Mouse (Mus musculus) 3134 (cell line): ENCODE results near the gene Dicer1.

Experiments used
- DNase-seq: peaks from one replicate; pipeline ENCODE4 v3.0.0-alpha.2; 2011; ENCODE audit warnings: low spot score; ENCODE audit not compliant: insufficient read length; ENCODE audit errors: extremely low read depth

Dicer1 gene

GRCm38 (mm10) chr12:104679121-104679818, 72.5 kb downstream of the Dicer1 start:
- DNase-seq: no peak

GRCm38 (mm10) chr12:104678462-104678861, 73.3 kb downstream of the Dicer1 start:
- DNase-seq: no peak

GRCm38 (mm10) chr12:104677371-104677924, 74.3 kb downstream of the Dicer1 start:
- DNase-seq: no peak

GRCm38 (mm10) chr12:104676535-104677370, 75.0 kb downstream of the Dicer1 start:
- no peak for DNase-seq

DNA sequence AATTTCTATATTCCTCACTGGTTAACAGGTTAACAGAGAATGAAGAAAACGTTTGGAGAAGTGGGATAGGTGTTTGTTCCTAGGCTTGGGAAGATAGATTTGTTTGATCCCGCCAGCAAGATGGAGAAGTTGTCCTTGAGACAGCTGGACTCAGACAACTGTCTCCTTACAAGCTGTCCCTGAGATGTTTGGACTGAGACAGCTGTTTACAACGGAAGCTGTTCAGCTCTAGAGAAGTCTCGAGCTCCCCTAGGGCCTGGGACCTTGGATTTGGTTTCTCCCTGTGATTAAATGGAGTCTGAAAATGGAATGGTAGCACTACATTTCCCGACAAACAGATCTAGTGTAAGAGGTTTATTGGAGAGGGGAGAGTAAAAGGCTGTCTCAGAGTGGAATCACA, 78.8 kb downstream of the Dicer1 start:
- no peak for DNase-seq

- DNase-seq: no peak
Observed at GRCm38 (mm10) chr12:104672406-104672805, 79.3 kb downstream of the Dicer1 start.

- DNase-seq: no peak
Observed at GRCm38 (mm10) chr12:104667846-104668245, 83.9 kb downstream of the Dicer1 start.

DNA sequence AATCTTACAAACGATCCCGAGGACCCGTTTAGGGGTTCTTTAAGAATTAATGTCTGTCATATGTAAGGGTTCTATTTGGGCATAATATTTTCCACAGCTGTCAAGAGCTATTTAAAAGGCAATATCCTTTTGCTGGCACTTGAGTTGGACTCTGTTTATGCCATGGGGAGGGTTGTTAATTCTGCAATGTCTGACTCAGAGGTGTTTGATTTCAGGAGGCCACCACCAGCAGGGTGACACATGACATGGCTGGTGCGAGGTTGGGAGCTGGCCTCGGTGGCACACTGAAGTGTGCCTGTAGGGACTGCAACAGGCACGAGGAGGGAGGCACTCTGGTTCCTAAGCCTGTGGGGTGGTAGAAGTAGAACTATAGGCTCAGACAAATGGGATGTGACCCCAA, 85.8 kb downstream of the Dicer1 start:
- no peak for DNase-seq

- DNase-seq: no peak
Observed at GRCm38 (mm10) chr12:104665521-104665920, 86.2 kb downstream of the Dicer1 start.

DNA sequence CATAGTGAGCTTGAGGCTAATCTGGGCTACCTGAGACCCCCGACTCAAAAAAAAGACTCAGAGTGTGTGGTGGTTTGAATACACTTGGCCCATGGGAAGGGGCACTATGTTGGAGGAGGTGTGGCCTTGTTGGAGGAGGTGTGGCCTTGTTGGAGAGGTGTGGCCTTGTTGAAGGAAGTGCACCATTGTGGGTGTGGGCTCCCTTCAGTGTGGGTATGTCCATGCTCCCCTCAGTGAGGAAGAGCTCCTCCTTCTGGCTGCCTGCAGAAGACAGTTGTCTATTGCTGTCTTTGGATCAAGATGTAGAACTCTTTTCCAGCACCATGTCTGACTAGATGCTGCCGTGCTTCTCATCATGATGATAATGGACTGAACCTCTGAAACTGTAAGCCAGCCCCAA, 95.6 kb downstream of the Dicer1 start:
- DNase-seq: no peak

DNA sequence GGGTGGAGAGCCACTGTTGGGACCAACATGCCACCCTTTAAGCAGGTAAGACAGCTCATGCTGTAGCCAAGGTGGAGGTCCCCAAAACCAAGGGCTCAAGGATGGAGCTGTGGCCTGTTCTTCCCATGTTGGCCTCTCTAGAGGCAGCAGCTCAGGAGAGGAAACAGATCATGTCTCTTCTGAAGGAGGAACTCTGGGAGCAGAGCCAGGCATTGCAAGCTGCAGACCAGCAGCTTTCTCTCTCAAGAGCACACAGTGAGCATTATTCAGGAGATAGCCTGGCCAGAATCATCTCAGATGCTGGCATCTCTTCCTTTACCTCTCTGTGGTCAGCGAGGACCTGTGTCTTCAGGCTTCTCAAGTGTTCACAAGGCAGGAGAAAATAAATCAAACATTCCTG, 96.7 kb downstream of the Dicer1 start:
- no peak for DNase-seq

DNA sequence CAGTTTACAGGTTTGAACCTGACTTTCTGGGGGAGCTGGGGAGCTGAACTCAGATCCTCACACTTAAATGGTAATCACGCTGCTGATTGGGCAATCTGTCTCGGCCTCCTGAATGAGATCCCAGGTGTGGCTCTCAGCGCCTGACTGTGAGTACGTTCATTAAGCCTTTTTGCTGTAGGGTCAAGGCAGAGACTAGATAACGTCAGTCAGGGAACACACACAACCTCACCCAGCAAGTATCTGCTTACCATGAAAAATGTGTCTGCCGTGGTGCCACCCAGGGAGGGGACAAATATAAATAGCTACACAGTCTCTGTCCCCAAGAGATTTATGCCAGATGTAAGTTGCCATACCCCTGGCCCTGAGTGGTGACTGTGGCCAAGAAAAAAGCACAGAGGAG, 99.7 kb downstream of the Dicer1 start:
- no peak for DNase-seq

- DNase-seq: no peak
Observed at GRCm38 (mm10) chr12:104651269-104651668, 100.5 kb downstream of the Dicer1 start.

DNA sequence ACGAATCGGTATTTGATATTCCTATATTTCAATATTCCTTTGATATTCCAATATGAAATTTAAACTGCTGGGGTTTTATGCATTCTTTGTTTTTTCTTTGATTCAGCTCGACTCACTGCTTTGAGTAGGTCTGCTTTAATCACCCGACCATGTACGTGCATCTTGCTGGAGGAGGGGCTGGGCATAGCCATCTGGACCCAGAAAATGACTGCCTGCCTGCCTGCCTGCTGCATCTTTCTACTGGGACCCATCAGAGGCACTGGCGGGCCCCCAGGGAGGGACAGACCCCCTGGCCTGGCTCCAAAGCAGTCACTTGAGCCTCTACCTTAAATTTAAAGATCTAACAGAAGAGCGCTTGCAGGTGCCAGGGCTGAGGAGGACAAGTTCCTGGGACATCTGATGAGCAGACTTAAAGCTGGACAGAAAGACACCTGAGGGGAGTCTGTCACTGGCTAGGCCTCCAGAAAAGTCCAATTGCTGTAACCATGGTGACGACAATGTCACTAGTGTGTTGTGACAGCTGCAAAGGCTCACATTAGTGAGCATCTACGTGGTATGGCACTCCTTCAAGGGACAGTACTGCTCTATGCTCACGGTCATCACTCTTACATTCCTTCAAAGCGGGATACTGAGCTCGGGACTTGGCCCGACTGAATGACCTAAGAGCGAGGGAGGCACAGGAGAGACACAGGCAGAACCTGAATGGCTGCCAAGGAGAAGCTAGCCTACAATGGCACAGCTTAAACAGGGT, 101.1 kb downstream of the Dicer1 start:
- DNase-seq: no peak

DNA sequence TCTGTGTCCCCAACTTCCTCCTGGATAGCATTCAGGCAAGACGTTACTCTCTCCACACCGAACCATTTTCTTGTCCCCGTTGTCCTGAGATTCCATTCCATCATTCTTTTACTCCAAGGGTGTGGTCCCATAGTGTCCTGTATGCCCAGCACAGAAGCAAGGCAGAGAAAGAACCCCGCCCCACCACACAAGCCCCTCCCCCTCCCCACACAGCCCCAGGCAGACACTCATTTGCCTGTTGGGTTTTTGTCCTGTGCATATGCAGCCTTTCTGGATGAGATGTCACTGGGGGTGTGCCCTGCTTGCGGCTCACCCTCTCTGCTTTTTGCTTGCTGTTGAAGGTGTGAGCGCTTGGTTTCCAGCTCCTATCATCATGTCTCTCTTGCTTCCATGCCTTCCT, 103.4 kb downstream of the Dicer1 start:
- DNase-seq: no peak

DNA sequence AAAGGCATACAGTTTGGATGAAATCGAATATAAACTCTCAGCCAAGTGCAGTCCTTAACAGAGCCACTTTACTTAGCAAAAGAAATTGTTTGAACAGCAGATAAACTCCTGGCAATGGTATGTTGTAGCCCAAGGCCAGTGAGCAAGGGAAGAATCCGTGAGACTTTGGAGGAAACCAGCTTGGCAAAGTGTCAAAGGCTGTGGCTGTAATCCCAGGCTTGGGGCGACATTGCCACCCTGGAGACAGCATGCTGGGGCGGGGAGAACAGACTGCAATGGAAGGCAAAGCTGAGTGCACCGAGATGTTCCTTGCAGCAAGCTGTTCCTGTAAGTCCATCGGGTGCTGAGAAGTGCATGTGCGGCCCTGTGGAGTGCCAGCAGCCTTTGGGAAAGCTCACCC, 109.4 kb downstream of the Dicer1 start:
- DNase-seq: no peak

DNA sequence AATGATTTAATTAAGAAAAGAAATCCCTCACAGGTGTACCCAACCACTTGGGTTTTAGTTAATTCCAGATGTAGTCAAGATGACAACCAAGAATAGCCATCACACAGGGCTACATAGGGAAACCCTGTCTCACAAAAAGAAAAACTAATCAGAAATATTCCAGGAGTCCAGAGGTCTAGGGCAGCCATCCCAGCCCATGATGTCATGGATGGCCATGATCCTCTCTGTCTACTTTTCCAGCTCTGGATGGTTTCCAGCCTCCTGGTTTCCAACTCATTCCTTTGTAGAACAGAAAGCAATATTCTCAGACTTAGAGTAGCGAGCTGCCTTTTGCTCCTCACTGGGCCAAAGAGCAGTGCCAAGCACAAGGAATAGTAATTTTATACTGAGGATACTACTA, 110.8 kb downstream of the Dicer1 start:
- no peak for DNase-seq

GRCm38 (mm10) chr12:104638156-104638555, 113.6 kb downstream of the Dicer1 start:
- DNase-seq: no peak
